Mouse (Mus musculus) liver, adult 2 months (tissue): ENCODE results near the gene Uqcr10. TPM values are rescaled to one million over a fixed set of nuclear protein-coding genes. Genes with fewer than 3 reads are reported as not detected.
"Not testable (repeated sequence)": the region's sequence is repeated elsewhere in the genome, so short reads cannot be mapped to it uniquely, and the experiment has no call there.

Source experiments
- DNase-seq: peaks from one replicate; pipeline ENCODE4 v3.0.0-alpha.2; 2011; ENCODE audit warnings: low read depth, low spot score; ENCODE audit errors: extremely low read depth
- H3K27ac ChIP-seq: fragments of 200-500 bp; replicated peaks from 2 replicates; pipeline ENCODE4 v1.5.1; 2012; ENCODE audit warnings: low read depth, mild to moderate bottlenecking, control low read depth, inconsistent platforms, low read length; ENCODE audit not compliant: insufficient read depth
- H3K27me3 ChIP-seq: fragments of 200-500 bp; 2 replicates; pipeline ENCODE4 v1.6.1; 2012; ENCODE audit warnings: mild to moderate bottlenecking, moderate library complexity, low read length, inconsistent platforms; ENCODE audit not compliant: control insufficient read depth, insufficient read depth
- H3K36me3 ChIP-seq: fragments of 200-500 bp; 2 replicates; pipeline ENCODE4 v1.6.1; 2012; ENCODE audit warnings: low read length, inconsistent platforms; ENCODE audit not compliant: control insufficient read depth, insufficient read depth
- H3K4me1 ChIP-seq: fragments of 200-500 bp; 2 replicates; pipeline ENCODE4 v1.6.1; 2011; ENCODE audit warnings: low read length; ENCODE audit not compliant: control insufficient read depth, insufficient read depth
- H3K4me3 ChIP-seq: fragments of 200-500 bp; 2 replicates; pipeline ENCODE4 v1.5.1; 2011; ENCODE audit warnings: low read depth, mild to moderate bottlenecking, control low read depth, low read length, moderate library complexity; ENCODE audit not compliant: insufficient read depth
- H3K79me2 ChIP-seq: fragments of 200-500 bp; 2 replicates; pipeline ENCODE4 v1.6.1; 2012; ENCODE audit warnings: inconsistent platforms, mild to moderate bottlenecking, low read length, moderate library complexity; ENCODE audit not compliant: control insufficient read depth, insufficient read depth
- H3K9ac ChIP-seq: fragments of 200-500 bp; 2 replicates; pipeline ENCODE4 v1.6.1; 2012; ENCODE audit warnings: low read depth, mild to moderate bottlenecking, control low read depth, inconsistent platforms, low read length
- CTCF ChIP-seq: fragments of 200-500 bp; IDR thresholded peaks from 2 replicates; pipeline ENCODE4 v1.5.1; 2011; ENCODE audit warnings: low read depth, low read length, control low read depth
- POLR2A ChIP-seq: fragments of 200-500 bp; IDR thresholded peaks from 2 replicates; pipeline ENCODE4 v1.6.1; 2011; ENCODE audit warnings: low read length, control low read depth; ENCODE audit not compliant: insufficient read depth; ENCODE audit errors: extremely low read depth
- WGBS: fragments of 180-500 bp; shearing (Covaris S2); methylation state at CpG from one replicate; pipeline ENCODE4 v1.1.7; 2018; 5-methylcytosine and 5-hydroxymethylcytosine counted together
- polyA plus RNA-seq: library from polyadenylated mRNA; depleted of rRNA; stranded (reverse); fragments of >200 nt; gene quantifications from 2 replicates; pipeline ENCODE4 v1.2.3, GENCODE M21; 2012
- total RNA-seq: library from RNA; depleted of rRNA; stranded (reverse); fragments of >200 nt; gene quantifications from 2 replicates; pipeline ENCODE4 v1.2.3, GENCODE M21; 2014

The Uqcr10 gene
- total and polyA plus RNA-seq, 2 experiments = 702 to 709 TPM

- 81% methylated on average over 4 of the region's 4 CpGs for WGBS
- H3K9ac ChIP-seq = no peak overlapping the region
- DNase-seq = peak; percentile 16
- no peak overlapping the region for H3K4me3 ChIP-seq
- no peaks in the 10 kb centered on the region for H3K27me3 ChIP-seq
- no peaks in the 10 kb centered on the region for H3K4me1 ChIP-seq
- no peaks in the 10 kb centered on the region for H3K79me2 ChIP-seq
- no peaks in the 10 kb centered on the region for H3K36me3 ChIP-seq
- no peak overlapping the region for H3K27ac ChIP-seq
- no peak for TF ChIP-seq POLR2A
- no peak for TF ChIP-seq CTCF
Measured at GRCm38 (mm10) chr11:4714727-4715126, 10.6 kb upstream of the Uqcr10 start.

GRCm38 (mm10) chr11:4712822-4713221 lies 8.7 kb upstream of the Uqcr10 start:
- no peak overlapping the region for H3K9ac ChIP-seq
- H3K27me3 ChIP-seq = no peaks in the 10 kb centered on the region
- no peak overlapping the region for H3K27ac ChIP-seq
- no peaks in the 10 kb centered on the region for H3K36me3 ChIP-seq
- no peaks in the 10 kb centered on the region for H3K4me1 ChIP-seq
- no peak overlapping the region for H3K4me3 ChIP-seq
- H3K79me2 ChIP-seq = no peaks in the 10 kb centered on the region
- no peak for DNase-seq
- TF ChIP-seq POLR2A (no peak), CTCF (no peak)

GRCm38 (mm10) chr11:4710188-4710587 lies 6.0 kb upstream of the Uqcr10 start:
- not testable (repeated sequence) for H3K36me3 ChIP-seq, H3K4me1 ChIP-seq, H3K9ac ChIP-seq, H3K79me2 ChIP-seq, DNase-seq, H3K27ac ChIP-seq, H3K4me3 ChIP-seq, H3K27me3 ChIP-seq
- WGBS = 78% methylated on average over 4 of the region's 4 CpGs

GRCm38 (mm10) chr11:4705178-4705577 lies 1.0 kb upstream of the Uqcr10 start:
- no peaks in the 10 kb centered on the region for H3K79me2 ChIP-seq
- H3K27ac ChIP-seq = peak overlapping the region; percentile 59
- DNase-seq = peak; percentile 10
- no peak for TF ChIP-seq CTCF
- TF ChIP-seq POLR2A = no peak
- H3K9ac ChIP-seq = peak overlapping the region; percentile 62
- H3K4me1 ChIP-seq = peaks cover 4% of the 10 kb centered on the region
- H3K4me3 ChIP-seq = peak overlapping the region; percentile 65
- 7% methylated on average over 4 of the region's 4 CpGs for WGBS
- H3K27me3 ChIP-seq = no peaks in the 10 kb centered on the region
- H3K36me3 ChIP-seq = peaks cover 14% of the 10 kb centered on the region

GRCm38 (mm10) chr11:4703688-4704071 lies 462 bp downstream of the Uqcr10 start:
- no peak for TF ChIP-seq CTCF
- TF ChIP-seq POLR2A = no peak
- under 1% methylated on average over 12 of the region's 12 CpGs for WGBS
- H3K4me1 ChIP-seq = peaks cover 4% of the 10 kb centered on the region
- peak overlapping the region; percentile 62 for H3K4me3 ChIP-seq
- peak overlapping the region; percentile 67 for H3K27ac ChIP-seq
- peaks cover 14% of the 10 kb centered on the region for H3K36me3 ChIP-seq
- no peak for DNase-seq
- peak overlapping the region; percentile 79 for H3K9ac ChIP-seq
- H3K27me3 ChIP-seq = no peaks in the 10 kb centered on the region
- no peaks in the 10 kb centered on the region for H3K79me2 ChIP-seq

GRCm38 (mm10) chr11:4700726-4701125 lies 3.4 kb downstream of the Uqcr10 start:
- 66% methylated on average over 8 of the region's 8 CpGs for WGBS
- Histone ChIP-seq H3K79me2 (no peaks in the 10 kb centered on the region), H3K27me3 (no peaks in the 10 kb centered on the region), H3K27ac (no peak overlapping the region), H3K4me1 (peaks cover 11% of the 10 kb centered on the region), H3K4me3 (no peak overlapping the region), H3K9ac (no peak overlapping the region), H3K36me3 (peaks cover 14% of the 10 kb centered on the region)
- no peak for DNase-seq
- no peak for TF ChIP-seq CTCF
- TF ChIP-seq POLR2A = no peak
